Mouse (Mus musculus) embryonic facial prominence, embryonic 11.5 days (tissue): Measurements from ENCODE around the gene Wdr59. TPM values are rescaled to one million over a fixed set of nuclear protein-coding genes. Genes with fewer than 3 reads are reported as not detected.
"Not testable (repeated sequence)": the region's sequence is repeated elsewhere in the genome, so short reads cannot be mapped to it uniquely, and the experiment has no call there.

Source experiments
- ATAC-seq: fragments of 200-750 bp; cut with Nextera tagmentation; replicated peaks from 2 replicates; pipeline ENCODE4 v1.8.0; 2017; ENCODE audit warnings: low read depth; ENCODE audit not compliant: insufficient number of reproducible peaks, low FRiP score, low TSS enrichment
- DNase-seq: peaks from one replicate; pipeline ENCODE4 v3.0.0-alpha.2; 2015; ENCODE audit warnings: low spot score
- H3K27ac ChIP-seq: fragments of 300-500 bp; sonication (generic); replicated peaks from 2 replicates; pipeline ENCODE4 v1.5.1; 2014; ENCODE audit warnings: mild to moderate bottlenecking, low read depth, low read length, control low read depth
- H3K27me3 ChIP-seq: fragments of 300-500 bp; sonication (generic); 2 replicates; pipeline ENCODE4 v1.6.1; 2014; ENCODE audit warnings: mild to moderate bottlenecking, low read length, moderate library complexity, mixed read lengths; ENCODE audit not compliant: control insufficient read depth, insufficient read depth
- H3K36me3 ChIP-seq: fragments of 300-500 bp; sonication (generic); replicated peaks from 2 replicates; pipeline ENCODE4 v1.6.1; 2014; ENCODE audit warnings: low read depth, mild to moderate bottlenecking, low read length, moderate library complexity, mixed read lengths; ENCODE audit not compliant: control insufficient read depth, insufficient read depth
- H3K4me1 ChIP-seq: fragments of 300-500 bp; sonication (generic); 2 replicates; pipeline ENCODE4 v1.6.1; 2014; ENCODE audit warnings: low read length, mixed read lengths; ENCODE audit not compliant: control insufficient read depth, insufficient read depth
- H3K4me2 ChIP-seq: fragments of 300-500 bp; sonication (generic); 2 replicates; pipeline ENCODE4 v1.6.1; 2014; ENCODE audit warnings: low read depth, mild to moderate bottlenecking, control low read depth, low read length, moderate library complexity
- H3K4me3 ChIP-seq: fragments of 300-500 bp; sonication (generic); 2 replicates; pipeline ENCODE4 v1.5.1; 2014; ENCODE audit warnings: low read depth, low read length, control low read depth
- H3K9ac ChIP-seq: fragments of 300-500 bp; sonication (generic); replicated peaks from 2 replicates; pipeline ENCODE4 v1.6.1; 2014; ENCODE audit warnings: mild to moderate bottlenecking, control low read depth, low read length
- H3K9me3 ChIP-seq: fragments of 300-500 bp; sonication (generic); replicated peaks from 2 replicates; pipeline ENCODE4 v1.6.1; 2016; ENCODE audit warnings: mild to moderate bottlenecking, low read length, inconsistent platforms, mixed read lengths; ENCODE audit not compliant: control insufficient read depth
- WGBS: fragments of 180-500 bp; shearing (Covaris S2); extraction: QIAGEN DNeasy Blood & Tissue Kit; methylation state at CpG from one replicate; pipeline ENCODE4 v1.1.7; 2014; 5-methylcytosine and 5-hydroxymethylcytosine counted together
- polyA plus RNA-seq: library from polyadenylated mRNA; unstranded; fragments of >200 nt; fragmentation: Nextera tagmentation; extraction: Ambion mirVana; gene quantifications from 2 replicates; pipeline ENCODE4 v1.2.1, GENCODE M21; 2014

Wdr59 gene
- polyA plus RNA-seq, 1 experiment from 2014 or later, result 3.8 TPM

DNA sequence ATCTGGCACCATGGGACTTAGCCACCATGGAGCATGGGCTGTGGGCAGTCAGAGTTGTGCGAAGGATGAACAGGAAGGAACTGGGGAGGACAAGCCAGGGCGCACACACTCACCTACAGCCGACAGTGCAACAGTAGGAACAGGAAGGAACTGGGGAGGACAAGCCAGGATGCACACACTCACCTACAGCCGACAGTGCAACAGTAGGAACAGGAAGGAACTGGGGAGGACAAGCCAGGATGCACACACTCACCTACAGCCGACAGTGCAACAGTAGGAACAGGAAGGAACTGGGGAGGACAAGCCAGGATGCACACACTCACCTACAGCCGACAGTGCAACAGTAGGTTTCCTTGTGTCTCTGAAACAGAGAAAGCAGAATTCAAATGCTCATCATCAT is 23.6 kb downstream of the Wdr59 start:
- ATAC-seq, H3K4me1 ChIP-seq, DNase-seq, H3K9me3 ChIP-seq, H3K9ac ChIP-seq, H3K27me3 ChIP-seq, H3K36me3 ChIP-seq, H3K4me3 ChIP-seq, H3K27ac ChIP-seq, H3K4me2 ChIP-seq: not testable (repeated sequence)
- WGBS, result 80% methylated on average over 4 of the region's 6 CpGs

DNA sequence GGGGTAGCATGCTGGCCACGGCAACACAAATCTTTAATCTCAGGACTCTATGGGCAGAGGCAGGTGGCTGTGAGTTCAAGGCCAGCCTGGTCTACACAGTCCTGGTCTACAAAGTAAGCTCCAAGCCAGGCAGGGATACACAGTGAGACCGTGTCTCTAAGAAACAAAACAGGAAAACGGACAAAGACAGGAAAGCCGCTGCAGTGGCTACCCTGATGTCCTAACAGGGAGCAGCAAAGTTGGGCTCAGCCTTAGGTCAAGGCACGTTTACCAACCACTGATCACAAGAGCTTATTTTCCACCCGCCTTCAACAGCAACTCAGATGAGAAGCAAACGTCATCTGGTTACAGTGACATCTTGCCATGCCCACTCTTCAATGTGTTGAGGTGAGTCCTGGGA is 25.6 kb downstream of the Wdr59 start:
- no peaks in the 10 kb centered on the region for H3K27me3 ChIP-seq
- DNase-seq (no peak), ATAC-seq (no peak)
- no peak overlapping the region for H3K4me2 ChIP-seq
- H3K4me1 ChIP-seq, result no peaks in the 10 kb centered on the region
- H3K27ac ChIP-seq, result no peak overlapping the region
- no peak overlapping the region for H3K4me3 ChIP-seq
- no peak overlapping the region for H3K9ac ChIP-seq
- H3K9me3 ChIP-seq, result no peaks in the 10 kb centered on the region
- 89% methylated on average over 7 of the region's 7 CpGs for WGBS
- no peaks in the 10 kb centered on the region; the same call in 1 of the 2 replicates for H3K36me3 ChIP-seq

DNA sequence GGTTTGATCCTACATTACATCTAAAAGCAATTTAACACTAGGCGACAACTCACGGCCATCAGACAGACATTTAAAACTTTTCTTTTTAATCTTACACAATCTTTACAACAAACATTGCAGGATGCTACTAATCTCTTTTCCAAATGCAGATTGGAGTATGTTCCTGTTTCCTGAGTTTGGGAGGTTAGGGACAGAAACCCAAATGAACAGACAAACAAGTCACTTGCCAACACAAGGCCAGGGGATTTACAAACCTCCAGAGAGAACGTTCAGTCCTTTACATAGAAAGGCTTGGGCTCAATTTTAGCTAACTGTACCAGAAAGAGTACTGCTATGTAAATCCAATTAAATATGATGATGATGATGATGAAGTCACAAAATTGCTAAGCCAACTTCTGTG is 28.7 kb downstream of the Wdr59 start:
- no peak for DNase-seq
- no peak overlapping the region for H3K4me2 ChIP-seq
- no peaks in the 10 kb centered on the region for H3K9me3 ChIP-seq
- 94% methylated on average over 3 of the region's 3 CpGs for WGBS
- ATAC-seq, result no peak
- no peaks in the 10 kb centered on the region for H3K4me1 ChIP-seq
- no peaks in the 10 kb centered on the region for H3K36me3 ChIP-seq
- no peak overlapping the region for H3K9ac ChIP-seq
- no peaks in the 10 kb centered on the region for H3K27me3 ChIP-seq
- H3K27ac ChIP-seq, result no peak overlapping the region
- no peak overlapping the region for H3K4me3 ChIP-seq

DNA sequence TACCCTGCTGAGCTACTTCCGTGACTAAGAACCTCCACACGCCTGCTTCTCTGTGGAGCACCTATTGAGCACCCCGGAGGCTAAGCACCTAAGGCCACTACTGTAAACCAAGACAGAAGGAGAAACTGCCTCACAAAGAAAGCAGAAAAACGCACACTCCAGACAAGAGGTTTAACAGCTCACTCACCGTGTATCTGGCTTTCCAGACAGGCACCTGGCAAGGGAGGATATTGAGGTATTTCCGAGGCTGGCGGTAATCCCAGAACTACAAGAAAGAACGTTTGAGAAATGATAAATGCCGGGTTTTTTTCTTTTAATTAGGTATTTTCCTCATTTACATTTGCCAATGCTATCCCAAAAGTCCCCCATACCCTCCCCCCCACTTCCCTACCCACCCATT is 29.4 kb downstream of the Wdr59 start:
- WGBS, result 92% methylated on average over 9 of the region's 9 CpGs
- no peaks in the 10 kb centered on the region for H3K4me1 ChIP-seq
- H3K4me3 ChIP-seq, result no peak overlapping the region
- DNase-seq, result no peak
- H3K36me3 ChIP-seq, result no peaks in the 10 kb centered on the region
- H3K4me2 ChIP-seq, result no peak overlapping the region
- H3K27me3 ChIP-seq, result no peaks in the 10 kb centered on the region
- H3K9ac ChIP-seq, result no peak overlapping the region
- no peaks in the 10 kb centered on the region for H3K9me3 ChIP-seq
- no peak overlapping the region for H3K27ac ChIP-seq
- ATAC-seq, result no peak

DNA sequence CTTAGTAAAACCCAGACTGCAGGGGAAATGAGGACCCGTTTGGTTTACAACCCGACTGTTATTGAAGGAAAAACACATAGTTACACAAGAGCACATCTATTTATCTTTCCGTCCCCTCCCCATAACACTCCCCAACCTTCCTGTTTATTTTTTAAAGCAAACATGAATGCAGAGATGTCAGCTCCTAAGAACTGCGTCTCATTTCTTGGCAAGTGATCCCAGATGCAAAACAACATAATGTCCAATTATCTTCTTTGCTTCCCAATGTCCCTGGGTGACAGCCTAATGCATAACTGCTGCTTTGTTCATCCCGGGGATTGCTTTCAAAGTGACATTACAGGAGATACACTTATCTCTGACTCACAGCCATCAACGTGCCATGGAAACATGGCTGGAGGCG is 30.7 kb downstream of the Wdr59 start:
- Histone ChIP-seq H3K36me3 (no peaks in the 10 kb centered on the region), H3K4me3 (no peak overlapping the region), H3K27me3 (no peaks in the 10 kb centered on the region), H3K27ac (no peak overlapping the region), H3K4me1 (no peaks in the 10 kb centered on the region), H3K9me3 (no peaks in the 10 kb centered on the region), H3K4me2 (no peak overlapping the region), H3K9ac (no peak overlapping the region)
- ATAC-seq, result no peak
- 80% methylated on average over 7 of the region's 7 CpGs for whole genome bisulfite sequencing
- DNase-seq, result no peak

DNA sequence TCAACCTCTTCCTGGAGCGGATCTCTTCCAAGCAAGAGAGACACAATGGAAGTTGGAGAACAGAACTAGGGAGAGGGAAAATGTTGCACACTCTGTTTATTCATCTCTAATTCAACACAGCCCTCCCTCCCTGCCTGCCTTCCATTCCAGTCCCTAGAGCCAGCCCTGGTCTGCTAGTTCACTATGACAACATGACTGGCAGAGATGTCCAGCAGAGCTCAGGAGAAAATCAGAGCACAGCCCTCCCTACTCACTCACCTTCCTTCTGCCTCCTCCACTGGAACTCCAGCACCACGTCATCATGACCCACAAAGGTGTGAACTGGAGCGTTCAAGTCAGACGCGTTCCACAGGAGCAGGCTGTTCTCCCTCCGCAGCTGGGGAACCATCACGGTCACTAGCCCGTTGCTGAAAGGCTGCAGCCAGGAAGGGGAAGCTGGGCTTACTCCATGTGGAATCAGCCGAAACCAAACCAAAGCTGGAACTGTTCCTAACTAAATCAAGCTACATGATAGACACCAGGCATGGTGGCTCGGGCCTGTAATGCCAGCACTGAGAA is 31.8 kb downstream of the Wdr59 start:
- ATAC-seq, result no peak
- H3K4me1 ChIP-seq, result no peaks in the 10 kb centered on the region
- H3K4me3 ChIP-seq, result no peak overlapping the region
- H3K27me3 ChIP-seq, result no peaks in the 10 kb centered on the region
- H3K27ac ChIP-seq, result 0 out of 2 replicates have a peak overlapping the region, but pooled peaks have one; percentile 13
- no peak overlapping the region for H3K4me2 ChIP-seq
- H3K9ac ChIP-seq, result no peak overlapping the region
- DNase-seq, result no peak
- 87% methylated on average over 10 of the region's 10 CpGs for WGBS
- H3K36me3 ChIP-seq, result no peaks in the 10 kb centered on the region; the same call in 1 of the 2 replicates
- H3K9me3 ChIP-seq, result no peaks in the 10 kb centered on the region

DNA sequence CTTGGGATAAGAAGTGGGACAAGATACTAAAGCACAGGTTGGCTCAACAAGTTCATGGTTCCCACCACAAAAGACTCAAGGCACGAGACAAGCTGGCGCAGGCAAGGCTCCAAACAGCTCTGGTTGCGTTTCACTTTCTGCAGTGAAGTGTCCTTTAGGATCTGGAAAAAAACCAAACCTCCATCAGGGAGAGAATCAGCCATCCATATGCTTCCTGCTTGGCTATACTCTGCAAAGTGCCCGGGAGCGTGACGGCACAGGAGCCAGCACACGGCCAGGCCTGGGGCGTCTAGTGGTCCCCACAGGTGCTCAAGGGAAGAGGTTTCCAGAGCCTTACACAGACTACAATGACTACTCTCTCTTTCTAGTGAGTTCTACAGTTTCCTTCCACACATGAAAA is 41.2 kb downstream of the Wdr59 start:
- Histone ChIP-seq H3K27me3 (no peaks in the 10 kb centered on the region), H3K36me3 (peaks cover 4% of the 10 kb centered on the region; the same call in 1 of the 2 replicates)

DNA sequence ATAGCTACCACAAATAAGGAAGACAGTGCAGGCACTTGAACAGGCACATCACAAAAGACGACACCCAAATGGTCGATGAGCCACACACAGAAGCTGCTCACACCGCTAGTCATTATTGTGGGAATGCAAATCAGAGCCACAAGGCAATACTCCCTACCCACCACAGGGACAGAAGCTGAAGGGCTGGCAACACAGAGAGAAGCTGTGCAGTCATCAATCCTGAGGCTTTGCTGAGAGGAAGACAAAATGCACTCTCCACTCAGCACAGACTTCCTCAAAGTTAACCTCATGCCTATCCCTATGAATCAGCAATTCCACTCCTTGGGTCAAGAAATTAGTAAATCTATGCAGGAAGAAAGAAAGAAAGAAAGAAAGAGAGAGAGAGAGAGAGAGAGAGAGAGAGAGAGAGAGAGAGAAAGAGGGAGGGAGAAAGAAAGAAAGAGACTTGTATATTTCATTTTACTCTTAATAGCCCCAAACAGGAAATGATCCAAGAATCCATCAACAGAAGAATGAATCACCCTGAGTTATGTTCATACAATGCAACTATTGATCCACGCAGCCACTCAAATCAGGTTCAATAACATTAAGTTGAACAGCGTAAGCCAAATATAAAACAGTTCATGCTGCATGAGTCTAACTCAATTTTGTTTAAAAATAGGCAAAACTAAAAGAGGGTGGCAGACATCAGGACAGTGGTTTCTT is 44.0 kb downstream of the Wdr59 start:
- no peak overlapping the region for H3K4me3 ChIP-seq
- no peak for ATAC-seq
- no peak overlapping the region for H3K4me2 ChIP-seq
- H3K27ac ChIP-seq, result no peak overlapping the region
- no peak overlapping the region for H3K9ac ChIP-seq
- H3K27me3 ChIP-seq, result no peaks in the 10 kb centered on the region
- no peaks in the 10 kb centered on the region for H3K4me1 ChIP-seq
- WGBS, result 88% methylated on average over 5 of the region's 5 CpGs
- H3K36me3 ChIP-seq, result peaks cover 4% of the 10 kb centered on the region; the same call in 1 of the 2 replicates
- H3K9me3 ChIP-seq, result no peaks in the 10 kb centered on the region
- DNase-seq, result no peak

More for the DNA sequence above, 41.2 kb downstream of the Wdr59 start:
- no peak overlapping the region for H3K9ac ChIP-seq
- DNase-seq, result no peak
- no peak overlapping the region for H3K4me3 ChIP-seq
- no peak overlapping the region for H3K4me2 ChIP-seq
- no peak for ATAC-seq
- no peaks in the 10 kb centered on the region for H3K9me3 ChIP-seq
- H3K27ac ChIP-seq, result no peak overlapping the region
- no peaks in the 10 kb centered on the region for H3K4me1 ChIP-seq
- 89% methylated on average over 8 of the region's 8 CpGs for WGBS
